Mouse (Mus musculus) kidney, postnatal 25 days (tissue): ENCODE measurements around the gene Foxp2.

Experiments
- DNase-seq, 2 experiments: peaks; one replicate each; pipeline ENCODE4 v3.0.0; 2021; ENCODE audit warnings: mixed read lengths in 2 of 2

The Foxp2 gene

GRCm38 (mm10) chr6:14901183-14901970 lies at the start of gene Foxp2:
TSS of gene Foxp2 (plus strand) at chr6:14901349.
- peak in 1 of 2 experiments; percentile 43 for DNase-seq

DNA sequence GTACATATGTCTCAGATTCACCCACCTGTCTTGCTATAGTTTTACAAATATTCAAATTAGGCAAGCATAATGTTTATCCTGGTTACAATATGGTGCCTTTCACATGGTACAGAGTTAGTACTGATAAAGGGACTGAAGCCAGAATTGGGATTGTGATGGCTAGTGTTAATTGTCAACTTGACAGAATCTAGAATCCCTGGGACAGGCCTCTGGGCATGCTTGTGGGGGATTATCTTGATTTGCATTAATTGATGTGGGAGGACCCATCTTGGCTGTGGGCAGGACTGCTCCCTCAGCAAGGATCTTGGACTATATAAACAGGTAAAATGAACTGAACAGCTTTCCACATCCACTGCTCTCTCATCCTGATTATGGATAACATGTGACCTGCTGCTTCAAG lies 15.9 kb upstream of the Foxp2 start:
- no peak for DNase-seq

GRCm38 (mm10) chr6:14897028-14897427 lies 4.1 kb upstream of the Foxp2 start:
- no peak for DNase-seq

DNA sequence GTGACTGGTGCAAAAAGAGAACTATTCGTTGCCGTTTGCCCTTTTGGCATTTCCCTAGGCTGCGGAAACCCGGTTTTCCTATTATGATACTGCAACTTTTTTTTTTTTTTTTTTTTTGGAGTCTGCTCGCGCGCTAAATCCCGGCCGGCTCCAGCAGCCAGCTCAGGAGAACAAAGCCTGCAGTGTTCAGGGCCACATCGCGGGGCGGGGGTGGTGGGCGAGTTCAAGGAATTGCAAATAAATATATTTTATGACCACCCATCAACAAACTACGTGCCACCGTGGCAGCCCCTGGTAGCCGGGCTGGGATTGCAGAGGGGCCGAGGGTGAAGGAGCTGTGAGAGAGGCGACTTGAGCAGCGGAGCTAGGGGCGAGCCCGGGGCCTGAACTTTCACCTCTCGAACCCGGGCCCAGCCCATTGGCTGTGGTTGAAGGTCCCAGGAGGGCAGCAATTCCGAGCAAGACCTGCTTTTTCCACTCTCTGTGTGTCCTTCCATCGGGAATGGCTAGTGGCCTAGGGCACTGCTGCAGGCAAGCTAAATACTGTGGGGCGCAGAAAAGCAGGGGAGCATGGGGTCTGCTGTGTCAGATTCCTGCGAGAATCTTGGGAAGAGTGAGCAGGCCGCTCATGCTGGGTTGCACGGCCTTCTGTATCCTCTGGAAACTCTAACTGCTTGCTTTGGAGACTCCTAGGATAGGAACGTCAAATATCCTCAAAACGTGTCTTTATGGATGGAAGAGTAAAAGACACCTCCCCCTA lies 2.9 kb upstream of the Foxp2 start:
- no peak for DNase-seq

DNA sequence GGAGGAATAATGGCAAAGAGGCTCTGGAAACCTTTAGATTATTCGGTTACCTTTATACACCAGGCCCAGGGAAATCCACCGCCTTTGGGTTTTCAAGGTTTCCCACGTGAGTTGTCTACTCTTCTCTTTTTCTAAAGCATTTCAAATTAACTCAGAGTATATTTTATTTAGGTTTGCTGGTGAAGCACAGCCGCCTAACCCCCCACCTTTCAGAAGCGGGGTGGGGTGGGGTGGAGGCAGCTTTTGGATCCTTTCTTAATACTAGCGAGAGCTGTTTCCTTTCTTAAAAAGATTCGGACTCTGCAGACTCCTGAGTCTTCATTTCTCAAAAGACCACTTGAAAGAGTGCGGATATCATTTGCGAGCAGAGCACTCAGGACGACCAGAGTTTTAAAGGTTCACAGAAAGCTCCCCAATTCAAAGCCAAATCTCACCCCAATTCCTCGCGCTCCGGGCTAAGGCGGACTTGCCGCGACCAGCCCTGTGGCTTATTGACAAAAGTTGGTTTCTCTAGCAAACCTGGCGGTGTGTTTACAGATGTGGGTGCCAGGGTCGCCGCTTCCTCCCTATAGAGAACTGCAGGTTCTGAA lies 2.0 kb upstream of the Foxp2 start:
- no peak for DNase-seq

- DNase-seq, result no peak
These were observed 1.1 kb upstream of the Foxp2 start for GRCm38 (mm10) chr6:14899936-14900578.

GRCm38 (mm10) chr6:14900579-14901021 lies 549 bp upstream of the Foxp2 start:
- peak in 1 of 2 experiments; percentile 40 for DNase-seq

DNA sequence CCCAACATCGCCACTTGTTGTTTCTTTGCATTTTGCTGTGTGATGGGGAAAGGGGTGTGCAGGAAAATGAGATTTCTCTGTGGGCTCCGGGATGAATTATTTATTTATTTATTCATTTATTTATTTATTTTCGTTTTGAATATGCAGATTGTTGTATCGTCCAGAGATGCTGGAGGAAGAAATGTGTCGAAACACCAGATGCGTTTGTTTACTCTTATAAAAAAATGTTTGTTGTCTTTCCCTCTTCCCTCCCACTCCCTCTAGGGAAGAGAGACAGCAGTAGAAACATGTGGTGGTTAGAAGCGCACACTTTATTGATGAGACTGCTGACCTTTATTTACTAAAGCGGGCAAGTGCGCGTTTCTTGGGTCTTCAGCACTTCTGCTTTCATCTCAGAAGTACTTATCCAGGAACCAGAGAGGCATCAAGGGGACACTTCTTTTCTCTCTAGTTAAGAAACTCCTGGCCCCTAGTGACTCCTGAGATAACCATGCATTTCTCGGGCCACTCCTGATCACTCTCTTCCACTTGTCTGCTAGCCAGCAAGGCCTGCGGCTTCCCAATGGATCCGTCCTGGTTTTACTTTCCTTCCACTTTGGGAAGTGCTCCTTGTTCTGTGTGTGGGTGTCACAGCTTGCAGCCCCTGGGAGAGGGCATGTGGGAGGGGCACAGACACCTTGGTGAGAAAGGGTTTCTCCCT lies 972 bp downstream of the Foxp2 start:
- no peak for DNase-seq

- DNase-seq, result no peak
These were observed 2.3 kb downstream of the Foxp2 start for GRCm38 (mm10) chr6:14903271-14903965.

- DNase-seq, result no peak
These were observed 13.9 kb downstream of the Foxp2 start for GRCm38 (mm10) chr6:14915066-14915465.

DNA sequence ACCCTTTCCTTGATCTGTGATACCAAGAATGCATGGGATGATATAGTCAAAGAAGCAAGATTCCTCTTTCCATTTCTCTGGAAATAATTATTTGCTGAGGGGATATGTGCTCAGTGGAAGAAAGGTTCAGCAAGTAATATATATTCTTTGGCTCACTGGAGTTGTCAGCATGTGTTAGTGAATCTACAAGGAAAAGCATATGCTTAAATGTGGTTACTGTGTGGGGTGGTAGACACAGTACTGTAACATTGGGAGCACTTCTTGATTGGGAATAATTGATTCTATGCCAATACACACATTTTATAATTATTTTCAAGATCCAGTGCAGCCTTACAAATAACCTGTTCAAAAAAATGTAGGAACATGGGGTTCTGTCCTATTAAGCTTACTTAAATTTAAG lies 21.6 kb downstream of the Foxp2 start:
- no peak for DNase-seq

GRCm38 (mm10) chr6:14924976-14925489 lies 23.9 kb downstream of the Foxp2 start:
- no peak for DNase-seq

- DNase-seq, result no peak
These were observed 49.9 kb downstream of the Foxp2 start for GRCm38 (mm10) chr6:14951060-14951459.

- DNase-seq, result no peak
These were observed 51.6 kb downstream of the Foxp2 start for GRCm38 (mm10) chr6:14952731-14953130.

DNA sequence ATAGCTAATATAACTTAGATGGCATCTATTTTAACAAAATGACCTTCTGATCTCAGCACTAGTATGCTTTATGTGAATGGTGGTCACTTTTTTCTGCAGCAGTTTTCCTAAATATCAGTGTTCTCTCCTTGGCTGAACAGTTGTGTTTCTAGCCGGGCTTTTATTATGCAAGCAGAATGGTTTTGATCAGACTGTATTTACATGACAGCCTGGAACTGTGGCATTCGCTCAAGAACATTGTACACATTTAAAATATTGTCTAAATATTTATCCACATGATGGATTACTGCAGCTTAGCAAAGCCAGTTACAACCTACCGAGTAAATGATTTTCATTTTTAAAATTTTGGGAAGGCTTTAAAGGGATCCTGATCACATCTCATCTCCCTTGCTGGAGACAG lies 75.9 kb downstream of the Foxp2 start:
- DNase-seq, result no peak

- no peak for DNase-seq
These were observed 77.1 kb downstream of the Foxp2 start for GRCm38 (mm10) chr6:14978201-14978600.

- DNase-seq, result no peak
These were observed 107.0 kb downstream of the Foxp2 start for GRCm38 (mm10) chr6:15008113-15008512.

DNA sequence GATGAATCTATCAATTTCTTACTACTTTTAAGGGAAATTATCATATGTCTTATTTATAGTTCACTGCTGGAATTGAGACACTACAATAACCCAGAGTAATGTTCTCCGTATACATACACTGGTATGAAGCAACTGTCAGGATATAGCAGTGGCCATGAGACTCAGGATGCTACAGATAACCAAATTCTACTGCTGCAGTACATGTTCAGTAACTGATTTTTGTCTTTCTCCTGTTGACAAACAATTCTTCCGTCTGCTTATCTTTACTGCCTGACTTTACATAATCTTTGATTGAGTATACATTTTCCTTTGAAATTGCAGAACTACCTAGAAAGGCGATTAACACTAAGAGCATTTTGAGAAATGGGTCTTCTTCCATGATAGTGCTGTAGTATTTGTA lies 127.3 kb downstream of the Foxp2 start:
- DNase-seq, result no peak

DNA sequence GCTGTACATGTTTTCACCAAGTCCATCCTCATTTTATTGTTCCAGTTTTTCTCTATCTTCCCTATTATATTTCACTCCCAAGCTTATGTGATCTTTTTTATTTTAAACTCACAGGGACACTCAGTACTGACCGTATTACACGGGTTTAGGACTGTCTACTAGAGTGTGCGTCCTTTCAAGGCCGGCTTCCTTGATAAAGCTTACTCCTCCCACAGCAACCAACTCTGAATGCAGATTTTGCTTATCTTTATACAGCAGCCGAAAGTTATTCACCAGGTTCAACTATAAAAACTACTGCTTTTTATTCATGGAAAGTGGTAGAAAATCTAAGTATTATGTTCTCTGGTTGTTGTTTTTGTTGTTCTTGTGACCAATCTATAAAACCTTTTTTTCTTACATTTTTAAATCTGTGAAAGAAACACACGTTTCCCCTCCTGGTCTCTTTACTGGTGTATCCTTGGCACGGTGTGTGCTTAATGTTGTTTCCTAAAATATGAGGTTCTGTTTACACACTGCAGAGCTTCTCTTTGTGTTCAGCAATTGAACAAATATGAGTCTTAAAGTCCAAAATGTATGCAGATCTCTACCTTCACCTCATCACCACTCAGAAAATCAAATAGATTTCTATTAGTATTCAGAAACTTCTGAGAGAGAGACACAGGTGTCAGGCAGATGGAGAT lies 128.4 kb downstream of the Foxp2 start:
- DNase-seq, result no peak

GRCm38 (mm10) chr6:15063246-15063645 lies 162.1 kb downstream of the Foxp2 start:
- DNase-seq, result no peak

- no peak for DNase-seq
These were observed 200.4 kb downstream of the Foxp2 start for GRCm38 (mm10) chr6:15101548-15101947.
